Mouse (Mus musculus) forebrain, embryonic 12.5 days (tissue): ENCODE data around the gene Krtap19-4. TPM values are rescaled to one million over a fixed set of nuclear protein-coding genes. Genes with fewer than 3 reads are reported as not detected.

Experiments
- ATAC-seq: fragments of 200-750 bp; cut with Nextera tagmentation; 2 replicates; pipeline ENCODE4 v1.8.0; 2017; ENCODE audit warnings: moderate TSS enrichment; ENCODE audit not compliant: low FRiP score
- H3K27ac ChIP-seq: fragments of 300-500 bp; sonication (generic); 2 replicates; pipeline ENCODE4 v1.5.1; 2016; ENCODE audit warnings: mild to moderate bottlenecking
- H3K27me3 ChIP-seq: fragments of 300-500 bp; sonication (generic); 2 replicates; pipeline ENCODE4 v1.6.1; 2016; ENCODE audit warnings: mild to moderate bottlenecking
- H3K36me3 ChIP-seq: fragments of 300-500 bp; sonication (generic); replicated peaks from 2 replicates; pipeline ENCODE4 v1.6.1; 2016; ENCODE audit warnings: mild to moderate bottlenecking
- H3K4me1 ChIP-seq: fragments of 300-500 bp; sonication (generic); 2 replicates; pipeline ENCODE4 v1.6.1; 2016
- H3K4me2 ChIP-seq: fragments of 300-500 bp; sonication (generic); 2 replicates; pipeline ENCODE4 v1.6.1; 2016; ENCODE audit warnings: mild to moderate bottlenecking, moderate library complexity
- H3K4me3 ChIP-seq: fragments of 300-500 bp; sonication (generic); replicated peaks from 2 replicates; pipeline ENCODE4 v1.5.1; 2016; ENCODE audit warnings: mild to moderate bottlenecking
- H3K9ac ChIP-seq: fragments of 300-500 bp; sonication (generic); 2 replicates; pipeline ENCODE4 v1.6.1; 2016; ENCODE audit warnings: mild to moderate bottlenecking
- H3K9me3 ChIP-seq: fragments of 300-500 bp; sonication (generic); 2 replicates; pipeline ENCODE4 v1.6.1; 2016
- WGBS: fragments of 180-500 bp; shearing (Covaris S2); methylation state at CpG from one replicate; pipeline ENCODE4 v1.1.7; 2016; 5-methylcytosine and 5-hydroxymethylcytosine counted together
- polyA plus RNA-seq: library from polyadenylated mRNA; unstranded; fragments of >200 nt; fragmentation: Nextera tagmentation; extraction: Ambion mirVana; gene quantifications from 2 replicates; pipeline ENCODE4 v1.2.1, GENCODE M21; 2016

Gene Krtap19-4
- polyA plus RNA-seq = not detected in 2 replicates

DNA sequence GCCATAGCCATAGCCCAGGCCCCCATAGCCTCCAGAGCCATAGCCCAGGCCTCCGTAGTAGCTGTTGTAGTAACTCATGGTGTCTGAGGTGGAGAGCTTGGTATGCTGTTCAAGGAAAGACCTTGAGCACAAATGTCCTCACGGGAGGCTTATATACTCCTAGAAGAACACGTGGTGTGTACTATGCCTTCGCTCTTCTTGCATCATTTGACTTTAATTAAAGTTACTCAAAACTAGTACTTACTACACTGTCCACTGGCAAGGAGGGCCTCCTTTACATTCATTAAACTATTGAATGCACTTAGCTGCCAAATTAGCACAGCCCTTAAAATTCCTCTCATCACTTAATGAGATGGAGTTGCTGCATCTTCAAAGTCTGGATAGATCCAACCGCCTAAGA is at the start of gene Krtap19-4:
Krtap19-4 (minus strand) TSS at position 101 of the 400 bp plus-strand sequence.
- Histone ChIP-seq H3K4me3 (no peak within 1 kb of the TSS), H3K4me2 (no peak within 1 kb of the TSS), H3K9me3 (no peaks in the 10 kb centered on the region), H3K9ac (no peak within 1 kb of the TSS), H3K27me3 (no peaks in the 10 kb centered on the region), H3K4me1 (no peaks in the 10 kb centered on the region), H3K27ac (no peak within 1 kb of the TSS), H3K36me3 (no peaks in the 10 kb centered on the region)
- no peak for ATAC-seq
- WGBS = 89% methylated on average over 5 of the region's 5 CpGs

DNA sequence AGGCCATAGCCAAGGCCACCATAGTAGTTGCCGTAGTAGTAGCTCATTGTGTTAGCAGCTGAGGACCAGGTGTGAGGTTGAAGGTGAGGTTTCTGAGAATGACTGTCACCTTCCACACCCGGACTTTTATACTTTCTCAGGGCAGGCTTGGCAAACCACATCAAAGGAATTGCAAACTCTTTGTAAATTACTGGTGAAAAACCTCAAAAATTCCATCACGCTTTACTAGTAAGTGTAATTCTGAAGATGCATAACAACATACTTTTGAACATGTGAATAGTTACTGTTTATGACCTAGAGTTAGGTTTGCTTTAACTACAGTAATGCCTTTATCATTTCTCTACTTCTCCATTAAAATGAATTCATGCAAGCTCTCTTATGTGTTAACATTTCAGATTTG is 47.3 kb upstream of the Krtap19-4 start, which contains the start of gene Krtap19-9b:
Krtap19-9b (minus strand) TSS at position 101 of the 400 bp plus-strand sequence.
- Histone ChIP-seq H3K4me3 (no peak within 1 kb of the TSS), H3K4me2 (no peak within 1 kb of the TSS), H3K9ac (no peak within 1 kb of the TSS), H3K4me1 (no peaks in the 10 kb centered on the region), H3K27me3 (no peaks in the 10 kb centered on the region), H3K27ac (no peak within 1 kb of the TSS), H3K36me3 (no peaks in the 10 kb centered on the region), H3K9me3 (no peaks in the 10 kb centered on the region)
- no peak for ATAC-seq
- 93% methylated on average over 3 of the region's 3 CpGs for WGBS

GRCm38 (mm10) chr16:88896357-88896756 is 11.5 kb upstream of the Krtap19-4 start, which contains the start of gene Krtap19-5:
Gene Krtap19-5 (minus strand): TSS chr16:88896457.
- Histone ChIP-seq H3K4me3 (no peak within 1 kb of the TSS), H3K36me3 (no peaks in the 10 kb centered on the region), H3K4me2 (no peak within 1 kb of the TSS)

GRCm38 (mm10) chr16:88886870-88887269 is 2.0 kb upstream of the Krtap19-4 start:
- H3K4me3 ChIP-seq = no peak overlapping the region
- no peak overlapping the region for H3K27ac ChIP-seq
- H3K9ac ChIP-seq = no peak overlapping the region
- no peaks in the 10 kb centered on the region for H3K27me3 ChIP-seq
- no peak for ATAC-seq
- 89% methylated on average over 6 of the region's 6 CpGs for WGBS
- no peak overlapping the region for H3K4me2 ChIP-seq
- no peaks in the 10 kb centered on the region for H3K4me1 ChIP-seq
- no peaks in the 10 kb centered on the region for H3K9me3 ChIP-seq
- no peaks in the 10 kb centered on the region for H3K36me3 ChIP-seq

More at GRCm38 (mm10) chr16:88896357-88896756, 11.5 kb upstream of the Krtap19-4 start, which contains the start of gene Krtap19-5:
- Histone ChIP-seq H3K9me3 (no peaks in the 10 kb centered on the region), H3K27me3 (no peaks in the 10 kb centered on the region), H3K27ac (no peak within 1 kb of the TSS), H3K9ac (no peak within 1 kb of the TSS), H3K4me1 (no peaks in the 10 kb centered on the region)
- whole genome bisulfite sequencing = 94% methylated on average over 6 of the region's 6 CpGs
- no peak for ATAC-seq

GRCm38 (mm10) chr16:88877938-88878337 is 7.0 kb downstream of the Krtap19-4 start, which contains the start of gene Krtap19-3:
Gene Krtap19-3 (minus strand): TSS chr16:88878038.
- Histone ChIP-seq H3K4me1 (no peaks in the 10 kb centered on the region), H3K4me3 (no peak within 1 kb of the TSS), H3K9me3 (no peaks in the 10 kb centered on the region), H3K36me3 (no peaks in the 10 kb centered on the region), H3K27me3 (no peaks in the 10 kb centered on the region), H3K27ac (no peak within 1 kb of the TSS), H3K9ac (no peak within 1 kb of the TSS), H3K4me2 (no peak within 1 kb of the TSS)
- WGBS = 92% methylated on average over 2 of the region's 2 CpGs
- ATAC-seq = no peak

DNA sequence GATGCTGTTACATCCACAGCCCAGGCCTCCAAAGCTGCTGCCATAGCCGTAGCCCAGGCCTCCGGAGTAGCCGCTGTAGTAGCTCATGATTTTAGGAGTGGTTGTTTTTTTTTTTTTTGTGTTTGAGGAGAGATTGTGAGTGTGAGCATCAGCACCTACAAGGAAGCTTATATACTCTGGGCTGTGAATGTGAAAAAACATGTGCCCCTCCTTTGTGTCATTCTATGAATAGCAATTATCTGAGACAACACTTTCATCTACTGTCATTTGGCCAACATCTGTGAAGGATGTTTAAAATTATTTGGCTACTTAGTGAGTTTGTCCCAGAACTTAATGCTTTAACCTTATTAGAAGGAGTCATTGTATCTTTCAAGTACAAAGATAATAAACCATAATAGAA is 10.7 kb downstream of the Krtap19-4 start, which contains the start of gene Krtap19-2:
Krtap19-2 (minus strand) TSS at position 101 of the 400 bp plus-strand sequence.
- Histone ChIP-seq H3K36me3 (no peaks in the 10 kb centered on the region), H3K27me3 (no peaks in the 10 kb centered on the region), H3K4me1 (no peaks in the 10 kb centered on the region), H3K9me3 (no peaks in the 10 kb centered on the region), H3K9ac (no peak within 1 kb of the TSS), H3K27ac (no peak within 1 kb of the TSS), H3K4me3 (no peak within 1 kb of the TSS), H3K4me2 (no peak within 1 kb of the TSS)
- 98% methylated on average over 3 of the region's 3 CpGs for WGBS
- ATAC-seq = no peak

DNA sequence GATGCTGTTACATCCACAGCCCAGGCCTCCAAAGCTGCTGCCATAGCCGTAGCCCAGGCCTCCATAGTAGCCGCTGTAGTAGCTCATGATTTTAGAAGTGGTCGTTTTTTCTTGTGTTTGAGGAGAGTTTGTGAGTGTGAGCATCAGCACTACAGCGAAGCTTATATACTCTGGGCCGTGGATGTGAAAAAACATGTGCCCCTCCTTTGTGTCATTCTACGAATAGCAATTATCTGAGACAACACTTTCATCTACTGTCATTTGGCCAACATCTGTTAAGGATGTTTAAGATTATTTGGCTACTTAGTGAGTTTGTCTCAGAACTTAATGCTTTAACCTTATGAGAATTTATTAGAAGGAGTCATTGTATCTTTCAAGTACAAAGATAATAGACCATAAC is 15.6 kb downstream of the Krtap19-4 start, which contains the start of gene Krtap19-1:
Krtap19-1 (minus strand) TSS at position 101 of the 400 bp plus-strand sequence.
- H3K4me2 ChIP-seq = no peak within 1 kb of the TSS
- 90% methylated on average over 6 of the region's 6 CpGs for WGBS

DNA sequence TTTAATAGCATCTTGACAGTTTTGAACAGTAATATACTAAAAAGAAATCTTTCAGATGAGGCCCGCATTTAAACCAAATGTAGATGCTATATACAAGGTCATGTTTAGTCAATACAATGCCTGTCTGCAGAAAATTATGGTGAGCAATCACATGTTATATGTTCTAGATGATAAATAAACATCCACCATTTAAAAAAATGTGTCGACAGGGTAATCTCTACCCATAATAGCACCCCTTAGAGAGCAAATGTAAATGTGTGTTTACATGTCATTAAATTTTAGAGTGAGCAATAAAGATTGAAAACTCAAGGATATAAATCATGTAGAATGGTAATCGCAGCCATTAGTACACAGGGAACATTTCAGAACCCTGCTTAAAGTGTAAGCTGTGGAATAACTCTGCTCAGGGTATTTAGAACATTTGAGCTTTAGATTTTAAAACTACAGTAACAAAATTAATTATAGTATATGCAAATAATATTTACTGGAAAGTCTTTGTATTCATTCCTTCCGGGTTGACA is 19.9 kb downstream of the Krtap19-4 start:
- no peak overlapping the region for H3K27ac ChIP-seq
- H3K4me2 ChIP-seq = no peak overlapping the region
- H3K4me1 ChIP-seq = no peaks in the 10 kb centered on the region
- H3K9me3 ChIP-seq = no peaks in the 10 kb centered on the region
- H3K9ac ChIP-seq = no peak overlapping the region
- WGBS = 88% methylated on average over 4 of the region's 4 CpGs
- H3K36me3 ChIP-seq = no peaks in the 10 kb centered on the region
- H3K4me3 ChIP-seq = no peak overlapping the region
- no peak for ATAC-seq
- no peaks in the 10 kb centered on the region for H3K27me3 ChIP-seq

More for the DNA sequence above, 15.6 kb downstream of the Krtap19-4 start, which contains the start of gene Krtap19-1:
- no peaks in the 10 kb centered on the region for H3K36me3 ChIP-seq
- no peaks in the 10 kb centered on the region for H3K4me1 ChIP-seq
- ATAC-seq = no peak
- no peaks in the 10 kb centered on the region for H3K9me3 ChIP-seq
- H3K4me3 ChIP-seq = no peak within 1 kb of the TSS
- H3K9ac ChIP-seq = no peak within 1 kb of the TSS
- no peak within 1 kb of the TSS for H3K27ac ChIP-seq
- H3K27me3 ChIP-seq = no peaks in the 10 kb centered on the region

DNA sequence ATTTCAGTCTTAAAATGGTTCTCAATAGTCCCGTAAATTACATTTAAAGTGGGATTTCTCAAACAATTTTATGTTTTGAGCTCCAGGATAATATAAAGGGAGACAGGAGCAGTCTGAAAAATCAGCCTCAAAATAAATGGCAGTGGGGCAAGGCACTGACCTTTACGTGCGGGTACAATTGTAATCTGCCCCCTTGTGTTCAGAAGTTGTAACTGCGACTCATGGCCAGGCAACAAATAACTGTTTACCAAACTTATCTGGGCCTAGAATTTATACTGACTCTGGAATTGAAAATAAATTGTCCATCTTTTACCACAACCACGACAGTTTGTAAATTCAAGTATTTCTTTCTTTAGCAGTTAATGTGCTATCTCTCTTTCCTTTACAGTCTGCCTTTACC is 33.4 kb downstream of the Krtap19-4 start:
- H3K27ac ChIP-seq = no peak overlapping the region
- H3K9me3 ChIP-seq = no peaks in the 10 kb centered on the region
- no peak overlapping the region for H3K4me2 ChIP-seq
- no peaks in the 10 kb centered on the region for H3K36me3 ChIP-seq
- WGBS = 11% methylated on average over 5 of the region's 5 CpGs
- no peaks in the 10 kb centered on the region for H3K4me1 ChIP-seq
- H3K27me3 ChIP-seq = no peaks in the 10 kb centered on the region
- H3K9ac ChIP-seq = no peak overlapping the region
- peak; percentile 49; the same call in 1 of the 2 replicates for ATAC-seq
- H3K4me3 ChIP-seq = no peak overlapping the region

GRCm38 (mm10) chr16:88848558-88848957 is 36.3 kb downstream of the Krtap19-4 start:
- no peak overlapping the region for H3K9ac ChIP-seq
- H3K4me3 ChIP-seq = no peak overlapping the region
- no peak for ATAC-seq
- H3K36me3 ChIP-seq = no peaks in the 10 kb centered on the region
- WGBS = 88% methylated on average over 4 of the region's 4 CpGs
- H3K4me1 ChIP-seq = no peaks in the 10 kb centered on the region
- H3K4me2 ChIP-seq = no peak overlapping the region
- no peaks in the 10 kb centered on the region for H3K9me3 ChIP-seq
- no peaks in the 10 kb centered on the region for H3K27me3 ChIP-seq
- no peak overlapping the region for H3K27ac ChIP-seq

GRCm38 (mm10) chr16:88847363-88847762 is 37.5 kb downstream of the Krtap19-4 start:
- WGBS = 98% methylated on average over 1 of the region's 1 CpGs
- Histone ChIP-seq H3K27ac (no peak overlapping the region), H3K4me2 (no peak overlapping the region), H3K36me3 (no peaks in the 10 kb centered on the region), H3K4me1 (no peaks in the 10 kb centered on the region), H3K9me3 (no peaks in the 10 kb centered on the region), H3K27me3 (no peaks in the 10 kb centered on the region), H3K4me3 (no peak overlapping the region), H3K9ac (no peak overlapping the region)
- ATAC-seq = no peak
